Mouse (Mus musculus): Measurements from ENCODE around the gene Acat3.
"Not testable (repeated sequence)": the region's sequence is repeated elsewhere in the genome, so short reads cannot be mapped to it uniquely, and the experiment has no call there.

The Acat3 gene

GRCm38 (mm10) chr17:12940151-12940805 lies at the start of gene Acat3:
TSS of gene Acat3 (minus strand) at chr17:12940600.
- DNase-seq: peak; percentile 45

GRCm38 (mm10) chr17:12988096-12988495 lies 47.7 kb upstream of the Acat3 start:
- not testable (repeated sequence) for DNase-seq

GRCm38 (mm10) chr17:12983988-12984387 lies 43.6 kb upstream of the Acat3 start:
- DNase-seq: no peak

- DNase-seq: no peak
Observed at GRCm38 (mm10) chr17:12978546-12978945, 38.1 kb upstream of the Acat3 start.

GRCm38 (mm10) chr17:12973851-12974250 lies 33.5 kb upstream of the Acat3 start:
- no peak for DNase-seq

GRCm38 (mm10) chr17:12967173-12967572 lies 26.8 kb upstream of the Acat3 start:
- no peak for DNase-seq

GRCm38 (mm10) chr17:12963476-12963875 lies 23.1 kb upstream of the Acat3 start:
- peak; percentile 74 for DNase-seq

GRCm38 (mm10) chr17:12960331-12960873 lies 20.0 kb upstream of the Acat3 start, which contains the start of gene Acat2:
TSS of gene Acat2 (minus strand) at chr17:12960747.
- DNase-seq: peak; percentile 97

GRCm38 (mm10) chr17:12959377-12959776 lies 19.0 kb upstream of the Acat3 start:
- not testable (repeated sequence) for DNase-seq

GRCm38 (mm10) chr17:12956664-12957063 lies 16.3 kb upstream of the Acat3 start:
- DNase-seq: peak; percentile 55

- DNase-seq: no peak
Observed at GRCm38 (mm10) chr17:12949669-12950068, 9.3 kb upstream of the Acat3 start.

GRCm38 (mm10) chr17:12942459-12943162 lies 2.2 kb upstream of the Acat3 start:
- no peak for DNase-seq

- no peak for DNase-seq
Observed at GRCm38 (mm10) chr17:12941543-12942260, 1.3 kb upstream of the Acat3 start.

- not testable (repeated sequence) for DNase-seq
Observed at GRCm38 (mm10) chr17:12939377-12940148, 837 bp downstream of the Acat3 start.

- DNase-seq: no peak
Observed at GRCm38 (mm10) chr17:12938077-12938476, 2.3 kb downstream of the Acat3 start.

- no peak for DNase-seq
Observed at GRCm38 (mm10) chr17:12937412-12937970, 2.9 kb downstream of the Acat3 start.

GRCm38 (mm10) chr17:12935719-12936118 lies 4.7 kb downstream of the Acat3 start:
- peak; percentile 86 for DNase-seq

GRCm38 (mm10) chr17:12931576-12931975 lies 8.8 kb downstream of the Acat3 start:
- peak; percentile 34 for DNase-seq

GRCm38 (mm10) chr17:12925703-12926180 lies 14.7 kb downstream of the Acat3 start:
- DNase-seq: no peak

GRCm38 (mm10) chr17:12925001-12925400 lies 15.4 kb downstream of the Acat3 start:
- no peak for DNase-seq

- no peak for DNase-seq
Observed at GRCm38 (mm10) chr17:12921073-12921472, 19.3 kb downstream of the Acat3 start.

Data from kidney, adult 9 months (tissue).